Mouse (Mus musculus): Measurements from ENCODE around the gene Apon. TPM values are rescaled to one million over a fixed set of nuclear protein-coding genes. Genes with fewer than 3 reads are reported as not detected.
"Not testable (repeated sequence)": the region's sequence is repeated elsewhere in the genome, so short reads cannot be mapped to it uniquely, and the experiment has no call there.

Gene Apon
- polyA plus RNA-seq, 1 experiment: 0.05 TPM

DNA sequence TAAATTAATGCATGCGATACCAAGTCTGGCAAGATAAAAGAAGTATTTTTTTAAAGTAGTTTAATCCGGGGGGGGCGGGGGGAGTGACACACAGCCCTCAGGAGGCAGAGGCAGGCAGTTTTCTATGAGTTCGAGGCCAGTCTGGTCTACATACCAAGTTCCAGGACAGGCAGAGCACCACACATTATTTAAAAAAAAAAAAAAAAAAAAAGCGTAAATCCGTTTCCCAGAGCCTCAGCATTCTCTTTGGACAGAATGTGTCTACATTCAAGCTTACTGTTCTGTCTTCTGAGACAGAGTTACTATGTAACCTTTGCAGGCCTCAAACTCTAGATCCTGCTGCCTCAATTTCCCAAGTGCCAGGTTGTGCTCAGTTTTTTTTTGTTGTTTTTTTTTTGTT lies 41.7 kb upstream of the Apon start:
- TF ChIP-seq CTCF (IDR thresholded peaks at IDR 0.05; ENCODE audit: control insufficient read depth, insufficient read depth, insufficient replicate concordance, low read depth, low read length) (no peak), POLR2A (IDR thresholded peaks at IDR 0.05; ENCODE audit: control insufficient read depth, low read depth, low read length) (no peak)
- Histone ChIP-seq H3K36me3 (ENCODE audit: control insufficient read depth, insufficient read depth, low read length) (no peaks in the 10 kb centered on the region), H3K27ac (ENCODE audit: control insufficient read depth, insufficient read depth, low read depth, low read length) (no peak overlapping the region), H3K4me3 (ENCODE audit: control insufficient read depth, low read depth, low read length) (peak overlapping the region; percentile 91; the same call in 1 of the 2 replicates), H3K27me3 (ENCODE audit: control insufficient read depth, insufficient read depth, low read length) (no peaks in the 10 kb centered on the region), H3K4me1 (ENCODE audit: control insufficient read depth, insufficient read depth, low read length) (peaks cover 9% of the 10 kb centered on the region)

DNA sequence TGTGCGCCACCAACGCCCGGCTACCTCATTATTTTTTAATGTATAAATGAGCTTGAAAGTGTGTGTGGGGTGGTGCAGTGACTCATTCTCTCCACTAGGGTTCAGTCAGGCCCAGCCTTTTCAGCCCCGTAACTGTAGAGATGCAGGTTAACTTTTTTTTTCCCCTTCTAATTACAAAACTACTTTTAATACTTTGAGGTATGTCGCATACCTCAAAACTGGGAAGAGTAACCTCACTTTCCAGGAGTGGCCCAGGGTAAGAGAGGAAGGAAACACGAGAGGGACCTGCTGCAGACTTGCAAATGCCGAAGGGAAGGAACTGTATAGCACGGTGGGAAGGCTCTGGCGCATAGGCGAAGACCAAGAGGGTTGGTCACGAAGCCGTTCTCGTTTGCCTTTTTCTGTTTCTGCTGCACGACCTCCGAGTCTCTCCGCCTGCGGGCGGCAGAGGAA lies 41.0 kb upstream of the Apon start:
- Histone ChIP-seq H3K36me3 (ENCODE audit: control insufficient read depth, insufficient read depth, low read length) (no peaks in the 10 kb centered on the region), H3K27ac (ENCODE audit: control insufficient read depth, insufficient read depth, low read depth, low read length) (no peak overlapping the region), H3K4me1 (ENCODE audit: control insufficient read depth, insufficient read depth, low read length) (peaks cover 9% of the 10 kb centered on the region), H3K4me3 (ENCODE audit: control insufficient read depth, low read depth, low read length) (peak overlapping the region; percentile 36), H3K27me3 (ENCODE audit: control insufficient read depth, insufficient read depth, low read length) (no peaks in the 10 kb centered on the region)
- TF ChIP-seq CTCF (IDR thresholded peaks at IDR 0.05; ENCODE audit: control insufficient read depth, insufficient read depth, insufficient replicate concordance, low read depth, low read length) (no peak), POLR2A (IDR thresholded peaks at IDR 0.05; ENCODE audit: control insufficient read depth, low read depth, low read length) (no peak)

- not testable (repeated sequence) for H3K27ac ChIP-seq (ENCODE audit: control insufficient read depth, insufficient read depth, low read depth, low read length); H3K36me3 ChIP-seq (ENCODE audit: control insufficient read depth, insufficient read depth, low read length); H3K4me3 ChIP-seq (ENCODE audit: control insufficient read depth, low read depth, low read length); H3K4me1 ChIP-seq (ENCODE audit: control insufficient read depth, insufficient read depth, low read length); H3K27me3 ChIP-seq (ENCODE audit: control insufficient read depth, insufficient read depth, low read length)
Observed at GRCm38 (mm10) chr10:128214112-128214511, 39.8 kb upstream of the Apon start.

- Histone ChIP-seq H3K36me3 (ENCODE audit: control insufficient read depth, insufficient read depth, low read length) (no peaks in the 10 kb centered on the region), H3K4me3 (ENCODE audit: control insufficient read depth, low read depth, low read length) (no peak overlapping the region), H3K27me3 (ENCODE audit: control insufficient read depth, insufficient read depth, low read length) (no peaks in the 10 kb centered on the region), H3K27ac (ENCODE audit: control insufficient read depth, insufficient read depth, low read depth, low read length) (no peak overlapping the region), H3K4me1 (ENCODE audit: control insufficient read depth, insufficient read depth, low read length) (peaks cover 9% of the 10 kb centered on the region)
- no peak for TF ChIP-seq POLR2A (IDR thresholded peaks at IDR 0.05; ENCODE audit: control insufficient read depth, low read depth, low read length)
- no peak for TF ChIP-seq CTCF (IDR thresholded peaks at IDR 0.05; ENCODE audit: control insufficient read depth, insufficient read depth, insufficient replicate concordance, low read depth, low read length)
Observed at GRCm38 (mm10) chr10:128214981-128215380, 38.9 kb upstream of the Apon start.

DNA sequence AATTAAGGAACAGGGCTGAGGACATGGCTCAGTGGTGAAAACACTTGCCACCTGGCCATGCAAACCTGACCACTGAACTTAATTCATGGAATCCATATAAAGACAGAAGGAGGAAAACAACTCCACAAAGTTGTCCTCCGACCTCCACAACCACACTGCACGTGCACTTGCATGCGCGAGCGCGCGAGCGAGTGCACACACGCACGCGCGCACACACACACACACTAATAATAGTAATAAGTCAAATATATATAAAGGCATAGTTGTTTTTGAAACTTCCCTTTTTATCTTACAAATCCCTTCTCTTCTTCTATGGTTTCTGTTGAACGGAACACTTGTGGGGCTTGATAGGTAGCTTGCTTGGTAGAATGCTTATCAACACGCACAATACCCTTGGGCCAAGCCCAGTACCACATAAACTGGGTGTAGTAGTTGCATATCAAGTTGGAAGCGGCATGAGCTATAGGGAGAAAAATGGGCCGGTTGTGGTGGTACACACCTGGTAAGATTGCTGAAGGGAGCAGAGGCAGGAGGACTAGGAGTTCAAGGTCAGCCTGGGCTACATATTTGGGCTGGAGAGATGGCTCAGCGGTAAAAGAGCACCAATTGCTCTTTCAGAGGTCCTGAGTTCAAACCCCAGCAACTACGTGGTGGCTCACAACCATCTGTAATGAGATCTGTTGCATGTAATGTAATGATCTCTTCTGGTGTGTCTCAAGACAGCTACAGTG lies 35.3 kb upstream of the Apon start:
- Histone ChIP-seq H3K4me3 (ENCODE audit: control insufficient read depth, low read depth, low read length) (no peak overlapping the region), H3K4me1 (ENCODE audit: control insufficient read depth, insufficient read depth, low read length) (no peaks in the 10 kb centered on the region; the same call in none of the 2 replicates), H3K27me3 (ENCODE audit: control insufficient read depth, insufficient read depth, low read length) (no peaks in the 10 kb centered on the region), H3K27ac (ENCODE audit: control insufficient read depth, insufficient read depth, low read depth, low read length) (no peak overlapping the region), H3K36me3 (ENCODE audit: control insufficient read depth, insufficient read depth, low read length) (no peaks in the 10 kb centered on the region)
- TF ChIP-seq CTCF (IDR thresholded peaks at IDR 0.05; ENCODE audit: control insufficient read depth, insufficient read depth, insufficient replicate concordance, low read depth, low read length) (no peak), POLR2A (IDR thresholded peaks at IDR 0.05; ENCODE audit: control insufficient read depth, low read depth, low read length) (no peak)

GRCm38 (mm10) chr10:128221533-128222286 lies 32.2 kb upstream of the Apon start:
- no peaks in the 10 kb centered on the region for H3K27me3 ChIP-seq (ENCODE audit: control insufficient read depth, insufficient read depth, low read length)
- TF ChIP-seq CTCF (IDR thresholded peaks at IDR 0.05; ENCODE audit: control insufficient read depth, insufficient read depth, insufficient replicate concordance, low read depth, low read length): no peak
- TF ChIP-seq POLR2A (IDR thresholded peaks at IDR 0.05; ENCODE audit: control insufficient read depth, low read depth, low read length): no peak
- H3K36me3 ChIP-seq (ENCODE audit: control insufficient read depth, insufficient read depth, low read length): no peaks in the 10 kb centered on the region
- H3K27ac ChIP-seq (ENCODE audit: control insufficient read depth, insufficient read depth, low read depth, low read length): no peak overlapping the region
- peaks cover 10% of the 10 kb centered on the region for H3K4me1 ChIP-seq (ENCODE audit: control insufficient read depth, insufficient read depth, low read length)
- H3K4me3 ChIP-seq (ENCODE audit: control insufficient read depth, low read depth, low read length): no peak overlapping the region

DNA sequence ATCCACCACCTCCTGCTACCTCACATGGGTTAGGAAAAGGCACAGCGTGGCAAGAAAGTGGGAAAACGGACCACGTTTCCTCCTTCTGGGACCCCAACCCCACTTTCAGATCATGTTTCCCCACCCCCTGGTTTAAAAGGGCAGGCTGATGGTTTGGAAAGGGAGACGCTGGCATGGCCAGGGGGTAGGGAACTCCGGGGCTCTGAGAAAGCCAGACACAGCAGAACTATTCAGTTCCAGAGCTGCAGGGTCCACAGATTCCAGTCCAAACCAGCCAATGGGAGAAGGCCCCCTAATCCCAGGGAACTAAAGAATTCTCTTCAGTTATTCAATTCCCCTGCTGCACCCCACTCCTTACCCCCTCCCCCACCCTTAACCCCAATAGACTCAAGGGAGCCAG lies 28.8 kb upstream of the Apon start:
- Histone ChIP-seq H3K4me3 (ENCODE audit: control insufficient read depth, low read depth, low read length) (no peak overlapping the region), H3K36me3 (ENCODE audit: control insufficient read depth, insufficient read depth, low read length) (no peaks in the 10 kb centered on the region), H3K27ac (ENCODE audit: control insufficient read depth, insufficient read depth, low read depth, low read length) (no peak overlapping the region)

More for the DNA sequence above, 28.8 kb upstream of the Apon start:
- Histone ChIP-seq H3K4me1 (ENCODE audit: control insufficient read depth, insufficient read depth, low read length) (peaks cover 10% of the 10 kb centered on the region), H3K27me3 (ENCODE audit: control insufficient read depth, insufficient read depth, low read length) (no peaks in the 10 kb centered on the region)
- TF ChIP-seq CTCF (IDR thresholded peaks at IDR 0.05; ENCODE audit: control insufficient read depth, insufficient read depth, insufficient replicate concordance, low read depth, low read length) (no peak), POLR2A (IDR thresholded peaks at IDR 0.05; ENCODE audit: control insufficient read depth, low read depth, low read length) (no peak)

Data from testis, adult 2 months (tissue).